Mouse (Mus musculus) heart, embryonic 13.5 days (tissue): ENCODE data around the gene Banp. TPM values are rescaled to one million over a fixed set of nuclear protein-coding genes. Genes with fewer than 3 reads are reported as not detected.
A peak's percentile ranks its signal among the peaks of the same experiment; 100 is the strongest.

Experiments
- ATAC-seq: fragments of 200-750 bp; cut with Nextera tagmentation; 2 replicates; pipeline ENCODE4 v1.8.0; 2017; ENCODE audit warnings: moderate TSS enrichment; ENCODE audit not compliant: insufficient number of reproducible peaks, low FRiP score, low TSS enrichment; ENCODE audit errors: extremely low read depth
- H3K27ac ChIP-seq: fragments of 300-500 bp; sonication (generic); replicated peaks from 2 replicates; pipeline ENCODE4 v1.5.1; 2015; ENCODE audit warnings: moderate library complexity, mild to moderate bottlenecking, inconsistent platforms
- H3K27me3 ChIP-seq: fragments of 300-500 bp; sonication (generic); replicated peaks from 2 replicates; pipeline ENCODE4 v1.6.1; 2015; ENCODE audit warnings: mild to moderate bottlenecking, inconsistent platforms
- H3K36me3 ChIP-seq: fragments of 300-500 bp; sonication (generic); 2 replicates; pipeline ENCODE4 v1.6.1; 2015; ENCODE audit warnings: mild to moderate bottlenecking, inconsistent platforms
- H3K4me1 ChIP-seq: fragments of 300-500 bp; sonication (generic); 2 replicates; pipeline ENCODE4 v1.6.1; 2015; ENCODE audit warnings: inconsistent platforms
- H3K4me2 ChIP-seq: fragments of 300-500 bp; sonication (generic); 2 replicates; pipeline ENCODE4 v1.6.1; 2015; ENCODE audit warnings: inconsistent platforms, mild to moderate bottlenecking, moderate library complexity
- H3K4me3 ChIP-seq: fragments of 300-500 bp; sonication (generic); 2 replicates; pipeline ENCODE4 v1.5.1; 2015; ENCODE audit warnings: moderate library complexity, mild to moderate bottlenecking, inconsistent platforms
- H3K9ac ChIP-seq: fragments of 300-500 bp; sonication (generic); 2 replicates; pipeline ENCODE4 v1.6.1; 2015; ENCODE audit warnings: inconsistent platforms, mild to moderate bottlenecking, moderate library complexity
- H3K9me3 ChIP-seq: fragments of 300-500 bp; sonication (generic); 2 replicates; pipeline ENCODE4 v1.6.1; 2016; ENCODE audit warnings: inconsistent platforms
- WGBS: fragments of 180-500 bp; shearing (Covaris S2); methylation state at CpG from one replicate; pipeline ENCODE4 v1.1.7; 2015; ENCODE audit warnings: mixed read lengths; 5-methylcytosine and 5-hydroxymethylcytosine counted together
- polyA plus RNA-seq: library from polyadenylated mRNA; unstranded; fragments of >200 nt; fragmentation: Nextera tagmentation; extraction: Ambion mirVana; gene quantifications from 2 replicates; pipeline ENCODE4 v1.2.1, GENCODE M21; 2015

Gene Banp
- polyA plus RNA-seq, 1 experiment from 2014 or later, result 23.1 TPM

- no peak overlapping the region for H3K27ac ChIP-seq
- H3K9me3 ChIP-seq, result no peaks in the 10 kb centered on the region
- peak overlapping the region; percentile 38 for H3K9ac ChIP-seq
- no peaks in the 10 kb centered on the region for H3K36me3 ChIP-seq
- H3K27me3 ChIP-seq, result peaks cover 36% of the 10 kb centered on the region
- 2% methylated on average over 6 of the region's 6 CpGs for WGBS
- ATAC-seq, result no peak
- peak overlapping the region; percentile 17; the same call in 1 of the 2 replicates for H3K4me2 ChIP-seq
- H3K4me3 ChIP-seq, result no peak overlapping the region
- H3K4me1 ChIP-seq, result peaks cover 36% of the 10 kb centered on the region
Measured at GRCm38 (mm10) chr8:121909663-121910062, 39.9 kb upstream of the Banp start.

GRCm38 (mm10) chr8:121911400-121911799, 38.1 kb upstream of the Banp start:
- no peak overlapping the region for H3K27ac ChIP-seq
- H3K4me3 ChIP-seq, result no peak overlapping the region
- H3K27me3 ChIP-seq, result peaks cover 40% of the 10 kb centered on the region
- 80% methylated on average over 6 of the region's 6 CpGs for WGBS
- no peak for ATAC-seq
- peaks cover 19% of the 10 kb centered on the region for H3K4me1 ChIP-seq
- H3K4me2 ChIP-seq, result no peak overlapping the region
- H3K9ac ChIP-seq, result no peak overlapping the region
- no peaks in the 10 kb centered on the region for H3K36me3 ChIP-seq
- no peaks in the 10 kb centered on the region for H3K9me3 ChIP-seq

GRCm38 (mm10) chr8:121911987-121912386, 37.6 kb upstream of the Banp start:
- Histone ChIP-seq H3K4me3 (no peak overlapping the region), H3K9me3 (no peaks in the 10 kb centered on the region), H3K4me1 (peaks cover 16% of the 10 kb centered on the region), H3K27me3 (peaks cover 40% of the 10 kb centered on the region), H3K36me3 (no peaks in the 10 kb centered on the region), H3K27ac (no peak overlapping the region), H3K4me2 (no peak overlapping the region), H3K9ac (no peak overlapping the region)
- 55% methylated on average over 7 of the region's 7 CpGs for WGBS
- no peak for ATAC-seq

GRCm38 (mm10) chr8:121912831-121913230, 36.7 kb upstream of the Banp start:
- WGBS, result 56% methylated on average over 3 of the region's 3 CpGs
- Histone ChIP-seq H3K4me2 (no peak overlapping the region), H3K4me3 (no peak overlapping the region), H3K27ac (no peak overlapping the region), H3K4me1 (peaks cover 15% of the 10 kb centered on the region), H3K9ac (no peak overlapping the region), H3K9me3 (no peaks in the 10 kb centered on the region), H3K36me3 (no peaks in the 10 kb centered on the region), H3K27me3 (peaks cover 40% of the 10 kb centered on the region)
- ATAC-seq, result no peak

GRCm38 (mm10) chr8:121913378-121913777, 36.2 kb upstream of the Banp start:
- H3K36me3 ChIP-seq, result no peaks in the 10 kb centered on the region
- 62% methylated on average over 8 of the region's 8 CpGs for WGBS
- ATAC-seq, result no peak

GRCm38 (mm10) chr8:121919158-121919557, 30.4 kb upstream of the Banp start:
- no peak for ATAC-seq
- Histone ChIP-seq H3K27me3 (peaks cover 9% of the 10 kb centered on the region), H3K4me3 (no peak overlapping the region), H3K9ac (no peak overlapping the region), H3K27ac (no peak overlapping the region), H3K36me3 (no peaks in the 10 kb centered on the region), H3K9me3 (no peaks in the 10 kb centered on the region), H3K4me1 (peaks cover 9% of the 10 kb centered on the region; the same call in 1 of the 2 replicates), H3K4me2 (no peak overlapping the region)
- 56% methylated on average over 4 of the region's 4 CpGs for WGBS

More at GRCm38 (mm10) chr8:121913378-121913777, 36.2 kb upstream of the Banp start:
- H3K9ac ChIP-seq, result no peak overlapping the region
- peaks cover 9% of the 10 kb centered on the region for H3K4me1 ChIP-seq
- H3K27me3 ChIP-seq, result peaks cover 36% of the 10 kb centered on the region
- H3K27ac ChIP-seq, result no peak overlapping the region
- no peaks in the 10 kb centered on the region for H3K9me3 ChIP-seq
- H3K4me3 ChIP-seq, result no peak overlapping the region
- H3K4me2 ChIP-seq, result no peak overlapping the region

GRCm38 (mm10) chr8:121919731-121920130, 29.8 kb upstream of the Banp start:
- ATAC-seq, result no peak
- Histone ChIP-seq H3K4me2 (no peak overlapping the region), H3K9ac (no peak overlapping the region), H3K27ac (no peak overlapping the region), H3K9me3 (no peaks in the 10 kb centered on the region), H3K4me3 (no peak overlapping the region), H3K36me3 (no peaks in the 10 kb centered on the region), H3K4me1 (peaks cover 9% of the 10 kb centered on the region; the same call in 1 of the 2 replicates), H3K27me3 (peaks cover 3% of the 10 kb centered on the region)
- WGBS, result 42% methylated on average over 3 of the region's 3 CpGs

- H3K9ac ChIP-seq, result peak overlapping the region; percentile 7; the same call in 1 of the 2 replicates
- H3K4me3 ChIP-seq, result no peak overlapping the region
- no peaks in the 10 kb centered on the region for H3K27me3 ChIP-seq
- WGBS, result 72% methylated on average over 8 of the region's 8 CpGs
- H3K36me3 ChIP-seq, result no peaks in the 10 kb centered on the region
- H3K4me1 ChIP-seq, result peaks cover 9% of the 10 kb centered on the region; the same call in 1 of the 2 replicates
- ATAC-seq, result no peak
- H3K4me2 ChIP-seq, result no peak overlapping the region
- H3K9me3 ChIP-seq, result no peaks in the 10 kb centered on the region
- peak overlapping the region; percentile 73 for H3K27ac ChIP-seq
Measured at GRCm38 (mm10) chr8:121921582-121921981, 28.0 kb upstream of the Banp start.

GRCm38 (mm10) chr8:121922101-121922500, 27.4 kb upstream of the Banp start:
- H3K27ac ChIP-seq, result peak overlapping the region; percentile 73
- H3K4me2 ChIP-seq, result no peak overlapping the region
- no peaks in the 10 kb centered on the region for H3K36me3 ChIP-seq
- 0 out of 2 replicates have a peak overlapping the region, but pooled peaks have one; percentile 7 for H3K9ac ChIP-seq
- H3K9me3 ChIP-seq, result no peaks in the 10 kb centered on the region
- no peak for ATAC-seq
- peaks cover 9% of the 10 kb centered on the region; the same call in 1 of the 2 replicates for H3K4me1 ChIP-seq
- no peaks in the 10 kb centered on the region for H3K27me3 ChIP-seq
- WGBS, result 48% methylated on average over 8 of the region's 8 CpGs
- H3K4me3 ChIP-seq, result no peak overlapping the region

- H3K36me3 ChIP-seq, result no peaks in the 10 kb centered on the region
- H3K4me1 ChIP-seq, result peaks cover 9% of the 10 kb centered on the region; the same call in 1 of the 2 replicates
- H3K9ac ChIP-seq, result no peak overlapping the region
- ATAC-seq, result no peak
- no peaks in the 10 kb centered on the region for H3K27me3 ChIP-seq
- H3K4me2 ChIP-seq, result no peak overlapping the region
- H3K9me3 ChIP-seq, result no peaks in the 10 kb centered on the region
- 69% methylated on average over 5 of the region's 5 CpGs for WGBS
- no peak overlapping the region for H3K4me3 ChIP-seq
- no peak overlapping the region for H3K27ac ChIP-seq
Measured at GRCm38 (mm10) chr8:121924681-121925080, 24.9 kb upstream of the Banp start.

- Histone ChIP-seq H3K9ac (no peak overlapping the region), H3K36me3 (no peaks in the 10 kb centered on the region), H3K27me3 (no peaks in the 10 kb centered on the region), H3K27ac (no peak overlapping the region), H3K4me3 (no peak overlapping the region), H3K9me3 (no peaks in the 10 kb centered on the region), H3K4me1 (peaks cover 9% of the 10 kb centered on the region; the same call in 1 of the 2 replicates), H3K4me2 (no peak overlapping the region)
- no peak for ATAC-seq
- WGBS, result 26% methylated on average over 10 of the region's 10 CpGs
Measured at GRCm38 (mm10) chr8:121925624-121926023, 23.9 kb upstream of the Banp start.

GRCm38 (mm10) chr8:121926266-121926665, 23.3 kb upstream of the Banp start:
- Histone ChIP-seq H3K4me1 (peaks cover 9% of the 10 kb centered on the region; the same call in 1 of the 2 replicates), H3K9ac (no peak overlapping the region), H3K4me3 (no peak overlapping the region), H3K4me2 (no peak overlapping the region), H3K27me3 (no peaks in the 10 kb centered on the region), H3K36me3 (no peaks in the 10 kb centered on the region), H3K27ac (no peak overlapping the region), H3K9me3 (no peaks in the 10 kb centered on the region)
- ATAC-seq, result no peak
- WGBS, result 56% methylated on average over 8 of the region's 8 CpGs
